Mouse (Mus musculus) heart, postnatal 0 days (tissue): ENCODE measurements around the gene Cyp2j9.

Experiments used
- CTCF ChIP-seq: IDR thresholded peaks from 2 replicates; pipeline ENCODE4 v1.5.1; 2016; ENCODE audit warnings: antibody characterized with exemption, control low read depth, low read depth
- EP300 ChIP-seq: IDR thresholded peaks from 2 replicates; pipeline ENCODE4 v1.6.1; 2016; ENCODE audit warnings: antibody characterized with exemption, low read depth

- TF ChIP-seq EP300 (no peak), CTCF (no peak)
Measured at GRCm38 (mm10) chr4:96635455-96635854, 44.1 kb upstream of the Cyp2j9 start.
